Mouse (Mus musculus): Measurements from ENCODE around the gene Tti1.
A peak's percentile ranks its signal among the peaks of the same experiment; 100 is the strongest.
"Not testable (repeated sequence)": the region's sequence is repeated elsewhere in the genome, so short reads cannot be mapped to it uniquely, and the experiment has no call there.

Gene Tti1

DNA sequence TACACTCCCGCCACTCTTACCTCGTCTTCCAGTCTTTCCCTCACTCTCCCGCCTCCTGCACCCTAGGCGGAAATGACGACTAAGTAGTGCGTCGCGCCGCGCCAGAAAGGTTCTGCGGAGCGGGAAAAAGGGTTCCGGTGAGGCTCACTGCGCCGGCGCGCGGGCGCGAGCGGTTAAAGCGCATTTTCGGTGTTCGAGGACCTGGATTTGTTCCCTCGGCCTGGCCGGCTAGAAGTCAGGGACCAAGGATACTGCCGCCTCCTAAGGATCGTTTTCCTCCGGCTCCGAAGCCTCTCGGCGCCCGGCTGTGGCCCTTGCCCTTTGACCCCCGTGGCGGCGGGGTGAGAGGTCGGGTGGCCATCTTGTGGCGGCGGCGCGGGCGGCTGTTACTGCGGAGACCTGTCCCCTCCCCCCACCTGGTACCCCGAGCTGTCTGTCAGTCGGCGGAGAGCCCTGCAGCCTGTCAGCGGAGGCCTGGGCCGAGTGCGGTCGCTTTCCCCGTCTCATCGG, at the start of gene Tti1, which contains the start of gene Rprd1b:
TSS of gene Tti1 (minus strand) at position 80 of the 510 bp plus-strand sequence.
TSS of gene Rprd1b (plus strand) at position 144 of the 510 bp plus-strand sequence.
- DNase-seq (ENCODE audit: extremely low spot score, low spot score): peak; percentile 98

- no peak for DNase-seq (ENCODE audit: extremely low spot score, low spot score)
These were observed 49.7 kb upstream of the Tti1 start for GRCm38 (mm10) chr2:158077981-158078380.

DNA sequence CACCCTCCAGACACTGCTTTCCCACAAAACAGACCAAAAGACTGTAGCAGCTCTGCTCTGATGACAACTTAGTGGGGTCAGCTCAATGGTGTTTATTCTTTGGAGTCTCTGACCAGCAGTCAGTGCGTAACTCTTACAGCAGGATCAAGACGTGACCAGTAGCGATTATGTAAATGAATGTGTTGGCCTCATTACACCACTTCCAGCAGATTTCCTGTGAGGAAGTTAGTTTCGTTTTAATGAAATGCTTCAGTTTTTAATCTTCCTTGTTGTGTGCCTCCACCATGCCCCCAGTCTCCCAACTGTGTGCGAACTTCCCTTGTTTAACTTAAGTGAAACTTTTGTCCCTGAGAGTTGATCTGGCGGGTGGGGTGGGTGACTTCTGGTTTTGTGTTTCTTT, 48.5 kb upstream of the Tti1 start:
- DNase-seq (ENCODE audit: extremely low spot score, low spot score): no peak

GRCm38 (mm10) chr2:158074835-158075234, 46.6 kb upstream of the Tti1 start:
- DNase-seq (ENCODE audit: extremely low spot score, low spot score): no peak

- DNase-seq (ENCODE audit: extremely low spot score, low spot score): no peak
These were observed 43.4 kb upstream of the Tti1 start for GRCm38 (mm10) chr2:158071633-158071995.

- DNase-seq (ENCODE audit: extremely low spot score, low spot score): no peak
These were observed 42.8 kb upstream of the Tti1 start for GRCm38 (mm10) chr2:158070885-158071632.

DNA sequence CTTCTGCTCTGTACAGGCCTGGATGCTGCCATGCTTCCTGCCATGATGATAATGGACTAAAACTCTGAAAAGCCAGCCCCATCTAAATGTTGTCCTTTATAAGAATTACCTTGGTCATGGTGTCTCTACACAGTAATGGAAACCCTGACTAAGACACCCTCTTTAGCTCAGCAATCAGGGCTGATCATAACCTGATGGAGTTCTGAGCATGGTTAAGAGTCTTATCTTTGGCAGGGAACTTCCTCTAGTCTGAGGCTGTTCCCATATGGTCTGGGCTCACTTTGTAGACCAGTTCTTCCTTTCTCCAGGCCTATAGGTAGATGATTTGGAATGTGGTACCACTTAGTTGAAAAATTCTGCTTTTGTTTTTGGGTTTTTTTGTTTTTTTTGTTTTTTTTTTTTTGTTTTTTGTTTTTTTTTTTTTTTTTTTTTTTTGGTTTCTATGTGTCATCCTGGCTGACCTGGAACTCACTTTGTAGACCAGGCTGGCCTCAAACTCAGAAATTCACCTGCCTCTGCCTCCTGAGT, 40.3 kb upstream of the Tti1 start:
- no peak for DNase-seq (ENCODE audit: extremely low spot score, low spot score)

GRCm38 (mm10) chr2:158067260-158067824, 39.1 kb upstream of the Tti1 start:
- DNase-seq (ENCODE audit: extremely low spot score, low spot score): no peak

GRCm38 (mm10) chr2:158066456-158066855, 38.2 kb upstream of the Tti1 start:
- DNase-seq (ENCODE audit: extremely low spot score, low spot score): no peak

DNA sequence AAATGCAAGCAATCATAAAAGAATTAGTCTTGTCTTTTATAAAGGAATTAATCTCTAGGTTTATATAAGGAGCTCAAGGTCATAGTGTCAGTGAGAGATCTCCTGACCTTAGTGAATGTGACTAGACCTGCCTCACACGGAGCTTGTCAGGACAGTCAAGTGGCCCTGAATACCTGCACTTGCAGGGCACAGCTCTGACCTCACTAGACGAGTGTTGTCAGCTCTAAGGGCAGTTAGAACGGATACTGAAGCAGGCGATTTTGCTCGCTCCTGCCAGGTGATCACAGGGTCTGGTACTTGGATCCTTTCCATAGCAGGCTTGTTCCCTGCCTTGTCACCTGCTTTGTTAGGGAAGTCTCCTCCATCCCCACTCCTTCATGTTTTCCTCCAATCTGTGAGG, 36.8 kb upstream of the Tti1 start:
- no peak for DNase-seq (ENCODE audit: extremely low spot score, low spot score)

DNA sequence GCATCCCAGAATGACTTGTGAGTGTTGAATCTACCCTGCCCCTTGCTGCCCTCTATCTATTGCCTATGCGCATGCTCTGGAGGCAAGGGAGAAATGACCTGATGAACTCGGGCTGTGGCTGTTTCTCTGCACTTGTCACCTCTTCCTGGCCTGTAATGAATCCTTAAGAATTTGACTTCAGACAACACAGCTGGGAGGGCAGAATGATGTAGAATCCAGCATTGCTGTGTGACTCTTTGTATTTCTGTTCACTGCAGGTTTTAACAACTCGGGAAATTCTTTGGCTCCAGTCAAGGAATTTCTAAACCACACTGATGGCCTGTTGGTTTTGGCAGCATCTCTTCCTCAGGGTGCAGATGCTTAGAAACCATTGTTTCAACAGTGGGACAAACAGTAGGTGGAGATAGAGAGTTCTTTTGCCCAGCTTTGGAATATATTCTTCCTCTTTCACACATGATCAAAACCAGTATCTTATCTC, 36.4 kb upstream of the Tti1 start:
- no peak for DNase-seq (ENCODE audit: extremely low spot score, low spot score)

GRCm38 (mm10) chr2:158063036-158063435, 34.8 kb upstream of the Tti1 start:
- DNase-seq (ENCODE audit: extremely low spot score, low spot score): no peak

DNA sequence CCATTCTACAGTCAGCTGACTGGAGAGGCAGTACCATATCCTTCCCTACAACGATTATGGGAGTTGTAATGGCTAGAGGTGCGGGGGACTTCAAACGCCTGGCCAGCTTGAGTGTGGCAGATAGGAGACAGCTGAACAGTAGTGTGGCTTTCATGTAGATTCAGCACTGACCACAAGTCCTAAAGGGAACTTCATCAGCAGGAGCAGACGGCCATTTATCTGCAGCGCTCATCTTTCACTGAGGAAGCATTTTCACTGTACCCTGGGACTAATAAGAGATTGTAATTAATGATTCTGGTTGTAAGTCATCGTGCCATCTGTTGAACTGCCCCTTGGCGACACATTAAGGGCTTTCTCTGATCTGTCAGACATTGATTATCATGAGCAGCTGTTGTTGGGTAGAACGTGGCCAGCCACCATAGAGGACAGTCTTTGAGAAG, 31.5 kb upstream of the Tti1 start:
- DNase-seq (ENCODE audit: extremely low spot score, low spot score): no peak

DNA sequence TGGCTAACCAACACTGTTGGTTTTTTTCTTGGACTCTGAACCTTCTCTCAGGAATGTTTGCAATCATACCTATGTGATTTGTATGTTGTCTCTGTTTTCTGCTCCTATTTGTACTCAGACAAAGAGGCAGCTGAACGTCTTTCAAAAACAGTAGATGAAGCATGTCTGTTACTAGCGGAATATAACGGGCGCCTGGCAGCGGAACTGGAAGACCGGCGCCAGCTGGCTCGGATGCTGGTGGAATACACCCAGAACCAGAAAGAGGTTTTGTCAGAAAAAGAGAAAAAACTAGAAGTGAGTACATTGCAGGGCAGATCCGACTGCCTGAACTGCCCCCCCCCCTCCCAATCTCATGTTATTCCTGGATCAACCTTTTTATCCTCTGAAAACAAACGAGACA, 30.3 kb upstream of the Tti1 start:
- DNase-seq (ENCODE audit: extremely low spot score, low spot score): no peak

DNA sequence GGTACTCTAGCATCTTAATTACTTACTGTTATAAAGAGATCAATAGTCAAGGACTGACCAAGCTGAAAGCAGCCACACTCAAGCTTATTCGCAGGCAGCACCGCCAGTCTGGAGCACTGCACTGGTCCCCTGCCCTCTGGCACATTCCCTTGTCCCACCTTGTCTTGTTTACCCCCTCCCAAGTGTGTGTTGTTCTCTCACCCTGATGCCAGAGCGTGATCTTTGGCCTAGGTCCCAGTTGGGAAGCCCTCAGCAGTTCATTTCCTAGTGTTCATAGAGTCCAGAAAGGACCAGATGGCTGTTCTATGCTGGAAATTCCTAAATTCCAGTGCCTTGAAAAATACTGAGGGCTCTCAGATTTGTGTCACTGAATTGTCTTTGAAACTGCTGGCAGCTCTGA, 28.8 kb upstream of the Tti1 start:
- DNase-seq (ENCODE audit: extremely low spot score, low spot score): no peak

DNA sequence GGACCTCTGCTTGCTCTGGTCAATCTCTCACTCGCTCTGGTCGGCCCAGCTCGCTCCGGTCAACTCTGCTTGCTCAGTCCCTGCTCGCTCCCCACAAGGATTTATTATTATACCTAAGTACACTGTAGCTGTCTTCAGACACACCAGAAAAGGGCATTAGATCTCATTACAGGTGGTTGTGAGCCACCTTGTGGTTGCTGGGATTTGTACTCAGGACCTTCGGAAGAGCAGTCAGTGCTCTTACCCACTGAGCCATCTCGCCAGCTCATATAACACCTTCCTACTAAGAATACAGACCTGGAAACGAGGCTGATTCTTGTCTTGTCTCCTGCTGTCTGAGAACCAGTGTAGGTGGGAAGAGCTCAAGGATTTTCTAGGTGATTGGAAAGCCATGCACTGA, 27.1 kb upstream of the Tti1 start:
- DNase-seq (ENCODE audit: extremely low spot score, low spot score): not testable (repeated sequence)

- no peak for DNase-seq (ENCODE audit: extremely low spot score, low spot score)
These were observed 26.4 kb upstream of the Tti1 start for GRCm38 (mm10) chr2:158054596-158054995.

GRCm38 (mm10) chr2:158050116-158050515, 21.9 kb upstream of the Tti1 start:
- DNase-seq (ENCODE audit: extremely low spot score, low spot score): no peak

- DNase-seq (ENCODE audit: extremely low spot score, low spot score): no peak
These were observed 20.5 kb upstream of the Tti1 start for GRCm38 (mm10) chr2:158048718-158049117.

GRCm38 (mm10) chr2:158047903-158048302, 19.7 kb upstream of the Tti1 start:
- DNase-seq (ENCODE audit: extremely low spot score, low spot score): peak; percentile 41

GRCm38 (mm10) chr2:158046186-158046585, 18.0 kb upstream of the Tti1 start:
- DNase-seq (ENCODE audit: extremely low spot score, low spot score): no peak

DNA sequence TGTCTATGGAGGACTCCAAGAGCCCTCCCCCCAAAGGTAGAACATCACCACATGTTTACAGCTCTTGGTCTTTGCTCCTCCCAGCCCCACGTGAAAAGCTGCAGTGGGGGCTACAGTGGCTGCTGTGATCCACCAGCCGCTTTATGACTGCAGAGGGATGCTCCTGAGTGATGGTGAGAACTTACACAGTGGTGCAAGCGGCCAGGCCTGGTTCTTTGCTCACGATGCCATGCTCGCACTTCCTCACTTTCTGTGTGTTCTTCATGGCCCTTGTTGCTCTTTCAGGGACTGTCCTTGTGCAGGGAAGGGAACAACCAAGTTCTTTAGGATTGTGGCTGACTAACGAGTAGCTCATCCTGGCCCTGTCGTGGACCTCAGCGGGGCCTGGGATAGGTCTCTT, 15.3 kb upstream of the Tti1 start:
- DNase-seq (ENCODE audit: extremely low spot score, low spot score): no peak
